19 mouse cellular contexts compared by ENCODE assay signal in genomic region chr9:62013316-62014097, GRCm38 (mm10).
"Had no signal": no experiment of that assay in that cellular context is flagged by ENCODE, and none has a peak within 500 bp of the region (broad histone marks: within the 10 kb centered on the region; RNA-seq: fewer than 3 reads in every experiment).

No protein-coding gene starts in this region.

- H3K9ac ChIP-seq: intestine, embryonic 15.5 days; limb, embryonic 13.5 days; liver, embryonic 13.5 days; lung, embryonic 15.5 days had no signal

- H3K27me3 ChIP-seq: intestine, embryonic 15.5 days; limb, embryonic 13.5 days; lung, embryonic 15.5 days had no signal

- H3K9me3 ChIP-seq: intestine, embryonic 15.5 days; limb, embryonic 10.5 days; limb, embryonic 13.5 days; liver, embryonic 13.5 days; lung, embryonic 15.5 days had no signal

- H3K4me1 ChIP-seq: limb, embryonic 13.5 days; liver, embryonic 13.5 days had no signal

- H3K27ac ChIP-seq: intestine, embryonic 15.5 days; layer of hippocampus, adult 2 months; limb, embryonic 10.5 days; limb, embryonic 13.5 days; liver, embryonic 13.5 days; lung, embryonic 15.5 days; macrophage; stomach, postnatal 0 days had no signal

- H3K4me2 ChIP-seq: intestine, embryonic 15.5 days; limb, embryonic 13.5 days; liver, embryonic 13.5 days; lung, embryonic 15.5 days; midbrain, embryonic 11.5 days had no signal

- H3K36me3 ChIP-seq: intestine, embryonic 15.5 days; limb, embryonic 10.5 days; limb, embryonic 13.5 days; liver, embryonic 13.5 days; lung, embryonic 15.5 days had no signal

- H3K4me3 ChIP-seq: intestine, embryonic 15.5 days; layer of hippocampus, adult 2 months; limb, embryonic 10.5 days; limb, embryonic 13.5 days; liver, embryonic 13.5 days; lung, embryonic 15.5 days had no signal

- DNase-seq: kidney, adult 18-20 months; kidney, adult 9 months; kidney, postnatal 14 days; layer of hippocampus, adult 9-11 months; liver; liver, embryonic 13.5 days; midbrain, embryonic 14.5 days; right cerebral cortex, postnatal 14 days; right cerebral cortex, postnatal 4 days; thymus, adult 2 months; thymus, postnatal 14 days had no signal

- ATAC-seq: intestine, embryonic 15.5 days had no signal
